Mouse (Mus musculus): ENCODE data around the gene Ccdc40.

- TF ChIP-seq CTCF (IDR thresholded peaks at IDR 0.05; ENCODE audit: borderline replicate concordance, control insufficient read depth, extremely low read depth, insufficient read depth, low read length, poor library complexity) (no peak), POLR2A (IDR thresholded peaks at IDR 0.05; ENCODE audit: control insufficient read depth, extremely low read depth, insufficient read depth, low read length, poor library complexity) (no peak)
These were observed 20.4 kb upstream of the Ccdc40 start for GRCm38 (mm10) chr11:119207986-119208385.
